Mouse (Mus musculus) lung, postnatal 0 days (tissue): ENCODE data around the gene Znrf4. TPM values are rescaled to one million over a fixed set of nuclear protein-coding genes. Genes with fewer than 3 reads are reported as not detected.

Source experiments
- ATAC-seq: fragments of 200-750 bp; cut with Nextera tagmentation; 2 replicates; pipeline ENCODE4 v1.8.0; 2017; ENCODE audit warnings: moderate library complexity
- DNase-seq: peaks from one replicate; pipeline ENCODE4 v3.0.0-alpha.2; 2016; ENCODE audit warnings: low spot score
- H3K27ac ChIP-seq: fragments of 300-500 bp; sonication (generic); 2 replicates; pipeline ENCODE4 v1.5.1; 2014; ENCODE audit warnings: antibody characterized with exemption, mild to moderate bottlenecking, low read length, mixed read lengths
- H3K27me3 ChIP-seq: fragments of 300-500 bp; sonication (generic); replicated peaks from 2 replicates; pipeline ENCODE4 v1.6.1; 2014; ENCODE audit warnings: low read length, mixed read lengths; ENCODE audit not compliant: insufficient read depth
- H3K36me3 ChIP-seq: fragments of 300-500 bp; sonication (generic); 2 replicates; pipeline ENCODE4 v1.6.1; 2014; ENCODE audit warnings: low read length, mixed read lengths; ENCODE audit not compliant: insufficient read depth
- H3K4me1 ChIP-seq: fragments of 300-500 bp; sonication (generic); 2 replicates; pipeline ENCODE4 v1.6.1; 2014; ENCODE audit warnings: antibody characterized with exemption, low read depth, low read length, mixed read lengths; ENCODE audit not compliant: insufficient read depth
- H3K4me2 ChIP-seq: fragments of 300-500 bp; sonication (generic); replicated peaks from 2 replicates; pipeline ENCODE4 v1.6.1; 2014; ENCODE audit warnings: low read depth, mild to moderate bottlenecking, low read length, moderate library complexity, mixed read lengths
- H3K4me3 ChIP-seq: fragments of 300-500 bp; sonication (generic); 2 replicates; pipeline ENCODE4 v1.5.1; 2014; ENCODE audit warnings: low read depth, low read length
- H3K9ac ChIP-seq: fragments of 300-500 bp; sonication (generic); replicated peaks from 2 replicates; pipeline ENCODE4 v1.6.1; 2014; ENCODE audit warnings: low read depth, mild to moderate bottlenecking
- H3K9me3 ChIP-seq: fragments of 300-500 bp; sonication (generic); 2 replicates; pipeline ENCODE4 v1.6.1; 2016; ENCODE audit warnings: low read length, mixed read lengths
- CTCF ChIP-seq: IDR thresholded peaks from 2 replicates; pipeline ENCODE4 v1.5.1; 2016; ENCODE audit warnings: antibody characterized with exemption, mild to moderate bottlenecking
- EP300 ChIP-seq: IDR thresholded peaks from 2 replicates; pipeline ENCODE4 v1.6.1; 2016; ENCODE audit warnings: antibody characterized with exemption, mild to moderate bottlenecking, control low read depth
- WGBS: fragments of 180-500 bp; shearing (Covaris S2); extraction: QIAGEN DNeasy Blood & Tissue Kit; methylation state at CpG from one replicate; pipeline ENCODE4 v1.1.7; 2014; 5-methylcytosine and 5-hydroxymethylcytosine counted together
- polyA plus RNA-seq: library from polyadenylated mRNA; unstranded; fragments of >200 nt; fragmentation: Nextera tagmentation; extraction: Ambion mirVana; gene quantifications from 2 replicates; pipeline ENCODE4 v1.2.1, GENCODE M21; 2015

Gene Znrf4
- polyA plus RNA-seq, 1 experiment from 2014 or later, result not detected

DNA sequence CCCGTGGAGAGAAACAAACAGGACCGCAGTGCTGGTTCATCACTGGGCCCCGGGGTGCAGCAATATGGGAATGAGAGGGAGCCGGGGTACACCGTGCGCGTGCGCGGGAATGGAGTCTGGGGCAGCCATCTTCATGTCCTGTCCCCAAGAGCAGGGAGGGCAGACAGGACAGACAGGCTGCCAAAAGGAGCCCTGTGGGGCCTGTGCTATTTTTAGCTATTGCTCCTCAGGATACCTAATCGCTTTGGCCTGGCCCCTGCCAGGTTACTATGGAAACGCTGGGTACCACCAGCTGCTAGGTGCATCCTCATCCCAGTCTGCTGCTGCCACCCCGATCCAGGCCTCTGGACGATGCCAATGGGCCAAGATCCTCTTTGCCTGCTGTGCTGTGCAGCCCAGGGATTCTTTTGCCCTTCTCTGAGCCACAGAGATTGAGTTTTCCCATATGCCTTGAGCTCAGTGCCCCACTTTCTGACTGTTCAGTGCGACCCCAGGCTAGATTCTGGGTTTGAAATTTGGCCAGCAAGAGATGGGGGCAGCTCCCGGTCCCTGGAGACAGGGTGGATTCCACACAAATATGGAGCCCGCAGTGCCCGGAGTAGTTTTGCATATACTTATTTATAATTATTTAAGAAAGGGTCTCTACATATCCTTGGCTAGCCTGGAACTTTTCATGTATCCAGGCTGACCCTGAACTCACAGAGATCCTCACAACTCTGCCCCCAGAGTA lies 35.0 kb upstream of the Znrf4 start:
- no peak overlapping the region for H3K4me3 ChIP-seq
- no peaks in the 10 kb centered on the region for H3K9me3 ChIP-seq
- H3K4me2 ChIP-seq, result no peak overlapping the region
- TF ChIP-seq EP300 (no peak), CTCF (no peak)
- no peaks in the 10 kb centered on the region for H3K36me3 ChIP-seq
- no peak overlapping the region for H3K9ac ChIP-seq
- DNase-seq, result no peak
- H3K27me3 ChIP-seq, result no peaks in the 10 kb centered on the region
- WGBS, result 69% methylated on average over 17 of the region's 17 CpGs
- H3K4me1 ChIP-seq, result no peaks in the 10 kb centered on the region
- no peak for ATAC-seq
- no peak overlapping the region for H3K27ac ChIP-seq

DNA sequence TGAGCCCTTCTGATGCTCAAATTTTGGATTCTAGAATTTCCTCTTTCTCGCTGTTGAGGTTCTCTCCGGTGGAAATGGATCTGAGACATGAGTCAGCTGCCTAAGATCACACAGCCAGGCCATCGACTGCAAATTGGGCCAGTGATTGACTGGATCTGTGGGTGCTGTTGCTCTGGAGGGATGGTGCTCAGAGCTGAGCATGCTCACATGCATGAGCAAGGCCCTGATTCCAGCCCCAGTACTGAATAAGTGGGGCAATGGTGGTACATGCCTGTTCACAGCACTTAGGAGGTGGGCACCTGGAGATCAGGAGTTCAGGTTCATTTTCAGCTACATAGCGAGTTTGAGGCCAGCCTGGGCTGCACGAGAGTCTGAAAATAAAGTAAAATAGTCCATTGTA lies 34.3 kb upstream of the Znrf4 start:
- Histone ChIP-seq H3K4me3 (no peak overlapping the region), H3K9me3 (no peaks in the 10 kb centered on the region), H3K27me3 (no peaks in the 10 kb centered on the region), H3K9ac (no peak overlapping the region), H3K36me3 (no peaks in the 10 kb centered on the region), H3K27ac (no peak overlapping the region), H3K4me2 (no peak overlapping the region), H3K4me1 (no peaks in the 10 kb centered on the region)
- no peak for TF ChIP-seq EP300
- no peak for TF ChIP-seq CTCF
- WGBS, result 81% methylated on average over 5 of the region's 5 CpGs
- DNase-seq (no peak), ATAC-seq (no peak)

DNA sequence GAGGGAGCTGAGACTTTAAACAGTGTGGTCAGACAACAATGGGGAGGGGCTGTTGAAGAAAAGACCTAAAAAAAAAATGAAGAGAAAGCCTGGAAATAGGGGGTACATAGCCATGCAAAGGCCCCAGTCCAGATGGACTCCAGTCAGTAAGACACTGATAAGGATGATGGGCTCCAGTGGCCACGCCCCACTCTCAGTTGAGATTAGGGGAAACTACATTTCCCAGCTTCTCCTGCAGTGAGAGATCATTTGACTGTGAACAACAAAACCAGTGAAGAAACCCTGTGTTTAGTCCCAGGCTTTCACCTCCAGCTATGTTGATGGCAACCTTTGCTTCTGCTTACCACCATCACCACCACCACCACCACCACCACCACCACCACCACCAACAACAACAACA lies 33.7 kb upstream of the Znrf4 start:
- Histone ChIP-seq H3K9ac (no peak overlapping the region), H3K4me2 (no peak overlapping the region), H3K27ac (no peak overlapping the region), H3K36me3 (no peaks in the 10 kb centered on the region), H3K4me1 (no peaks in the 10 kb centered on the region), H3K4me3 (no peak overlapping the region), H3K27me3 (no peaks in the 10 kb centered on the region), H3K9me3 (no peaks in the 10 kb centered on the region)
- 56% methylated on average over 1 of the region's 1 CpGs for WGBS
- TF ChIP-seq CTCF, result no peak
- ATAC-seq (no peak), DNase-seq (no peak)

DNA sequence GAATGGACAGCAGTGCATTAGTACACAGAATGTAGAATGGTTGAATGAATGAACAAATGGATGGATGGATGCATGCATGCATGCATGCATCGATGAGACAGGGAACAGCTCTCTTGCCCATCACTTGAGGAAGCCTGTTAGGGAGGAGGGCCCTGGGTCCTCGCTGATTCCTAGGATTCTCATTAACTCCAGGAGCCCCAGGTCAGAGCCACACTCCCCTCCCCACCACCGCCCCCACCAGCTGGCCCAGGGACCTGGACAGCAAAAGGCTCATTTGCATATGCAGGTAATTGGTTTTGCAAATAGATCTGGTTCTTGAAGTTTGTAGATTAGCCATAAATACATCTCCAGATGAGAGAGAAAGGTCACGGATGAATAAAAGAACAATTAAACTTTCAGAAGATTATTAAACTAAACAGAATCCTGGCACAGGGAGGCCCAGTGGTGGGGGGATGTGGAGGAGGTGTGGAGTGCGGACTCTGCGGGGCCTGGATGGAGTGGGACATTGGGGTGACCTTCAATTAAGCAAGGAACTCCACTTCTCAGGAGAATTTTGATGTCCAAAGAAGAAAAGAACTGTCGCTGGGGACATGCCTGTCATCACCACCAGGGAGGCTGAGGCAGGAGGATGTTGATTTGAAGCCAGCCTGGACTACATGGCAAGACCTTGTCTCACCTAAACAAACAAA lies 32.6 kb upstream of the Znrf4 start:
- Histone ChIP-seq H3K9me3 (no peaks in the 10 kb centered on the region), H3K36me3 (no peaks in the 10 kb centered on the region), H3K4me2 (no peak overlapping the region), H3K4me1 (no peaks in the 10 kb centered on the region), H3K4me3 (no peak overlapping the region), H3K9ac (no peak overlapping the region), H3K27ac (no peak overlapping the region), H3K27me3 (no peaks in the 10 kb centered on the region)
- DNase-seq (no peak), ATAC-seq (no peak)
- 75% methylated on average over 7 of the region's 7 CpGs for WGBS
- TF ChIP-seq CTCF (no peak), EP300 (no peak)

DNA sequence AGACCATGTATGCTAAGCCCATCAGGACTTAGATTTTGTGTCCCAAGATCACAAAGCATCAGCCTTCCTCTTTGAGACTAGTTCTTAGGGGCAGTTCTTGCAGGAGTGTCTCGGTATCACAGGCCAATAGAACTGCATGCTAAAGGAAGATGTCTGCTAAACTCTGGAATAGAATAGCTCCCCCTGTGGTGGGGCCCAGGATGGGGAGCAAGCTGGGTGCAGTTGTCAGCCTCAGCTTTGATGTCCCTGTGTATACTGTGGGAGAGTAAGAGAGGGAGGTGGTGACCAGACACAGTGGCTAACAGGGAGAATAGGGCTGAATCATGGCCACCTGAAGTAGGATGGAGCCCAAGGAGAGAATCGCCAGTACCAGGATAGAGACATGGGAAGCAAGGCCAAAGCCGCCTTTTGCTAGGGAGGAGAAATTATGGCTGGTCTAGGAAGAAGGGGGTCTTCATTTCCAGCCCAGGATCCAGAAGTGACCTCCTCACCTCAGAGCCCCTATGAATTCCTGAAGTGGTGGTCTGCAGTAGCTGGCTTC lies 31.5 kb upstream of the Znrf4 start:
- 84% methylated on average over 3 of the region's 3 CpGs for WGBS
- Histone ChIP-seq H3K4me1 (no peaks in the 10 kb centered on the region), H3K9me3 (no peaks in the 10 kb centered on the region), H3K9ac (no peak overlapping the region), H3K27me3 (no peaks in the 10 kb centered on the region), H3K4me3 (no peak overlapping the region), H3K4me2 (no peak overlapping the region), H3K36me3 (no peaks in the 10 kb centered on the region), H3K27ac (no peak overlapping the region)
- DNase-seq (no peak), ATAC-seq (no peak)
- TF ChIP-seq EP300 (no peak), CTCF (peak; percentile 20; the same call in 1 of the 2 replicates)

DNA sequence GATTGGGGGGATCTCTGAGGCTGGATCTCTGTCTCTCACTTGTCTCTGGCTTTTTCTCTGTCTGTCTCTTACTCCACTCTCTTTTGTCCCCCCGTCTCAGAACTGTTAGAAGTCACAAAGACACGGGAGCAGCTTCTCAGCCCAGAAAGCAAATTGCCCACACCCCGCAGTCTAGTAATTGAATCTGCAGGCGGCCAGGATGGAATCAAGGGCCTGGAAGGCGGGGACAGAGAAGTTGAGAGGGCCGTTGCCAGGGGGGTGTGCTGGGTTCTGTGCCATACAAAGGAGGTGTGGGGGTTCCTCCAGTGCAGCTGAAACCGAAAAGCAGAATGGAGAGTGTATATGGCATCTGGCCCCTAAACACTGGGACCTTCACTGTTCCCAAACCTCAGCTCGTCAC lies 30.5 kb upstream of the Znrf4 start:
- no peak for DNase-seq
- Histone ChIP-seq H3K4me3 (no peak overlapping the region), H3K9me3 (no peaks in the 10 kb centered on the region), H3K4me2 (no peak overlapping the region), H3K4me1 (no peaks in the 10 kb centered on the region), H3K27me3 (no peaks in the 10 kb centered on the region), H3K36me3 (no peaks in the 10 kb centered on the region), H3K27ac (no peak overlapping the region), H3K9ac (no peak overlapping the region)
- 50% methylated on average over 8 of the region's 8 CpGs for WGBS
- no peak for TF ChIP-seq EP300
- TF ChIP-seq CTCF, result no peak
- ATAC-seq, result no peak
